ENCODE assay signal across 17 mouse cellular contexts in the genomic region with DNA sequence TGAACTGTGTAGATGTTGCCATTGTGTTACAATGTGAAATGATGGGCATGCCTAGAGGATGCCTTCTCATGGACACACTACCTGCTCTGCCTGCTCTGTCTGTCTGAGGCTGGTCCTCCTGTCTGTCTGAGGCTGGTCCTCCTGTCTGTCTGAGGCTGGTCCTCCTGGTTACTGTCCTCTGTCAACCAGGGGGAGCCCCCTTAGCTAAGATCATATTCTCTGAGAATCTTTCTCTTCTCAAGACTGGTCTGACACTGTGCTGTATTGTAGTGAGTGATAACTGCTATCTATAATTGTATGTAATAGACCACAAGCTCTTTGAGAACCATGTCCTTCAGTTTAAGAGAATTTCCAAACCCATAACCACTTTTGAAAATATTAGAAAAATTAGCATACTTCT.
"Had no signal": no experiment of that assay in that cellular context is flagged by ENCODE, and none has a peak within 500 bp of the region (broad histone marks: within the 10 kb centered on the region; RNA-seq: fewer than 3 reads in every experiment).

No protein-coding gene starts in this region.

- H3K27me3 ChIP-seq: liver, embryonic 15.5 days; lung, embryonic 15.5 days; midbrain, embryonic 13.5 days; midbrain, embryonic 15.5 days; neural tube, embryonic 12.5 days; stomach, embryonic 15.5 days had no signal

- ATAC-seq: lung, postnatal 0 days; midbrain, embryonic 13.5 days; midbrain, embryonic 15.5 days had no signal

- DNase-seq: lung, adult 2 months; lung, postnatal 14 days; lung, postnatal 36 days; right cerebral cortex, postnatal 14 days; thymus, adult 2 months; thymus, postnatal 25 days; thymus, postnatal 4 days had no signal

- H3K9ac ChIP-seq: liver, embryonic 15.5 days; lung, embryonic 15.5 days; midbrain, embryonic 13.5 days; midbrain, embryonic 15.5 days; neural tube, embryonic 12.5 days; stomach, embryonic 15.5 days had no signal

- H3K36me3 ChIP-seq: midbrain, embryonic 13.5 days; midbrain, embryonic 15.5 days had no signal

- H3K27ac ChIP-seq: liver, embryonic 15.5 days; lung, embryonic 15.5 days; macrophage; midbrain, embryonic 13.5 days; midbrain, embryonic 15.5 days; neural tube, embryonic 12.5 days; stomach, embryonic 15.5 days; stomach, postnatal 0 days had no signal

- H3K4me2 ChIP-seq: liver, embryonic 15.5 days; lung, embryonic 15.5 days; midbrain, embryonic 11.5 days; midbrain, embryonic 13.5 days; midbrain, embryonic 15.5 days; neural tube, embryonic 12.5 days; stomach, embryonic 15.5 days had no signal

- H3K9me3 ChIP-seq: liver, embryonic 15.5 days; lung, embryonic 15.5 days; midbrain, embryonic 13.5 days; midbrain, embryonic 15.5 days; neural tube, embryonic 12.5 days; stomach, embryonic 15.5 days had no signal

- H3K4me1 ChIP-seq: lung, embryonic 15.5 days; midbrain, embryonic 13.5 days; midbrain, embryonic 15.5 days; neural tube, embryonic 12.5 days; stomach, embryonic 15.5 days had no signal

- H3K4me3 ChIP-seq: liver, embryonic 15.5 days; lung, embryonic 15.5 days; midbrain, embryonic 13.5 days; midbrain, embryonic 15.5 days; neural tube, embryonic 12.5 days; stomach, embryonic 15.5 days had no signal
